Mouse (Mus musculus) cerebellum, postnatal 25 days (tissue): ENCODE data around the gene Akap1.

Experiments
- DNase-seq, 2 experiments: peaks; one replicate each; pipeline ENCODE4 v3.0.0; 2021; ENCODE audit warnings: mixed read lengths in 2 of 2

Akap1 gene

GRCm38 (mm10) chr11:88873667-88874030 lies 9.3 kb upstream of the Akap1 start:
- DNase-seq, result peak; percentile 18 to 29

- DNase-seq, result no peak
Observed at GRCm38 (mm10) chr11:88873027-88873666, 8.8 kb upstream of the Akap1 start.

- no peak for DNase-seq
Observed at GRCm38 (mm10) chr11:88869443-88869842, 5.1 kb upstream of the Akap1 start.

GRCm38 (mm10) chr11:88863904-88864457 lies 405 bp downstream of the Akap1 start:
- DNase-seq, result peak in 1 of 2 experiments; percentile 70

GRCm38 (mm10) chr11:88863071-88863903 lies 1.1 kb downstream of the Akap1 start:
- DNase-seq, result peak; percentile 45 to 46

GRCm38 (mm10) chr11:88862355-88862754 lies 2.0 kb downstream of the Akap1 start:
- no peak for DNase-seq

GRCm38 (mm10) chr11:88861060-88861459 lies 3.3 kb downstream of the Akap1 start:
- DNase-seq, result no peak

GRCm38 (mm10) chr11:88860641-88861040 lies 3.7 kb downstream of the Akap1 start:
- DNase-seq, result peak in 1 of 2 experiments; percentile 63

GRCm38 (mm10) chr11:88857311-88858005 lies 6.9 kb downstream of the Akap1 start:
- DNase-seq, result no peak

GRCm38 (mm10) chr11:88856383-88856782 lies 8.0 kb downstream of the Akap1 start:
- no peak for DNase-seq

GRCm38 (mm10) chr11:88855795-88856194 lies 8.6 kb downstream of the Akap1 start:
- DNase-seq, result peak; percentile 37 to 59

GRCm38 (mm10) chr11:88853588-88853987 lies 10.8 kb downstream of the Akap1 start:
- no peak for DNase-seq

GRCm38 (mm10) chr11:88852806-88853205 lies 11.6 kb downstream of the Akap1 start:
- no peak for DNase-seq

GRCm38 (mm10) chr11:88851049-88851825 lies 13.1 kb downstream of the Akap1 start:
- DNase-seq, result peak; percentile 72 to 73

GRCm38 (mm10) chr11:88849732-88850131 lies 14.7 kb downstream of the Akap1 start:
- no peak for DNase-seq

GRCm38 (mm10) chr11:88849284-88849683 lies 15.1 kb downstream of the Akap1 start:
- peak; percentile 71 to 83 for DNase-seq

GRCm38 (mm10) chr11:88848590-88848989 lies 15.8 kb downstream of the Akap1 start:
- peak; percentile 69 to 77 for DNase-seq

GRCm38 (mm10) chr11:88847281-88848006 lies 16.9 kb downstream of the Akap1 start:
- DNase-seq, result no peak

GRCm38 (mm10) chr11:88844384-88844783 lies 20.0 kb downstream of the Akap1 start:
- DNase-seq, result no peak

- no peak for DNase-seq
Observed at GRCm38 (mm10) chr11:88843305-88843704, 21.1 kb downstream of the Akap1 start.

GRCm38 (mm10) chr11:88842315-88842975 lies 21.9 kb downstream of the Akap1 start:
- no peak for DNase-seq
